Mouse (Mus musculus) lung, adult 2 months (tissue): Measurements from ENCODE around the gene Arnt2. TPM values are rescaled to one million over a fixed set of nuclear protein-coding genes. Genes with fewer than 3 reads are reported as not detected.

ENCODE experiments used
- DNase-seq: peaks from one replicate; pipeline ENCODE4 v3.0.0; 2022
- H3K4me1 ChIP-seq: fragments of 200-500 bp; 2 replicates; pipeline ENCODE4 v1.6.1; 2011; ENCODE audit warnings: low read length; ENCODE audit not compliant: control insufficient read depth, insufficient read depth
- H3K4me3 ChIP-seq: fragments of 200-500 bp; replicated peaks from 2 replicates; pipeline ENCODE3; 2011; ENCODE audit warnings: low read depth, mild to moderate bottlenecking, control low read depth, low read length; ENCODE audit errors: extremely low read depth
- CTCF ChIP-seq: fragments of 200-500 bp; IDR thresholded peaks from 2 replicates; pipeline ENCODE4 v1.5.1; 2011; ENCODE audit warnings: mild to moderate bottlenecking, low read length, control low read depth; ENCODE audit not compliant: insufficient read depth
- POLR2A ChIP-seq: fragments of 200-500 bp; IDR thresholded peaks from 2 replicates; pipeline ENCODE4 v1.6.1; 2011; ENCODE audit warnings: low read depth, mild to moderate bottlenecking, control low read depth, low read length, borderline replicate concordance; ENCODE audit errors: extremely low read depth
- WGBS: fragments of 180-500 bp; shearing (Covaris S2); methylation state at CpG from one replicate; pipeline ENCODE4 v1.1.7; 2018; 5-methylcytosine and 5-hydroxymethylcytosine counted together
- polyA plus RNA-seq: library from polyadenylated mRNA; depleted of rRNA; stranded (reverse); fragments of >200 nt; gene quantifications from 2 replicates; pipeline ENCODE4 v1.2.3, GENCODE M21; 2012

Gene Arnt2
- polyA plus RNA-seq, 1 experiment, result 0.43 TPM

DNA sequence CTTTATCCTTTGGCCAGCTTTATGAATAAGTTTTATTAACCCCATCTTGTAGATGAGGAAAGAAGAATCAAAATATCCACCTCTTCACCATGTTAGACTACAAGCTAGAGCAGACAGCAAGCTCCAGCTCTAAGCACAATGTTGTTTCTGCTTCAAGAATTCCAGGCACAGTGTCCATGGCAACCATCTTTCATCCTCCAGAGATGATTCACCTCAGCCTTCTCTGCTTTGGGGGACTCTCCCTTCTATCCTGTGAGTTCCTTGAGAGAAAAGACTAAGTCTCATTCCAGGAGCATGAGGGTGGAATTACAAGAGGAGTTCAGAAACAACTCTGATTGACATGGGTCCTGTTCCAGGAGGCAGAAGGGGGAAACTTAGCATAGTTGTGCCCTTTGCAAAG lies 22.2 kb upstream of the Arnt2 start:
- H3K4me3 ChIP-seq, result no peak overlapping the region
- TF ChIP-seq CTCF, result no peak
- TF ChIP-seq POLR2A, result no peak
- DNase-seq, result no peak
- H3K4me1 ChIP-seq, result no peaks in the 10 kb centered on the region

DNA sequence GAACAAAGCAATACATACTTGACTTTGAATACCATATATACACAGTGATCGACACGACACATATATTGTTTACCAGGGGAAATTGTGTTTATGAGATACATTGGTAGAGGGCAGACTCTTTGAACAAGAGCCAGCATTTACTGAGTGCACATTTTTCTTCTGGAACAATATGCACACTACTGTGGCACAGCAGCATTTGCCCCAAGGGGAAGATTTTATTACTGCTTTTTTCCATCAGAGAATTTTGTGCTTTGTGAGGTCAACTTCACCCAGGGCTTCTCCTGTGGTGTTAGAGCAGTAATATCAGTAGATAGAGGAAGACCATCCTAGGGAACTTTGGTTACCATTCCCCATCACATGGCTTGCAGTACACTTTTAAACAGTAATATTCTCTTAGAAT lies 17.2 kb upstream of the Arnt2 start:
- 70% methylated on average over 2 of the region's 2 CpGs for WGBS
- no peak for DNase-seq
- no peak for TF ChIP-seq CTCF
- no peak for TF ChIP-seq POLR2A
- Histone ChIP-seq H3K4me3 (no peak overlapping the region), H3K4me1 (no peaks in the 10 kb centered on the region)

DNA sequence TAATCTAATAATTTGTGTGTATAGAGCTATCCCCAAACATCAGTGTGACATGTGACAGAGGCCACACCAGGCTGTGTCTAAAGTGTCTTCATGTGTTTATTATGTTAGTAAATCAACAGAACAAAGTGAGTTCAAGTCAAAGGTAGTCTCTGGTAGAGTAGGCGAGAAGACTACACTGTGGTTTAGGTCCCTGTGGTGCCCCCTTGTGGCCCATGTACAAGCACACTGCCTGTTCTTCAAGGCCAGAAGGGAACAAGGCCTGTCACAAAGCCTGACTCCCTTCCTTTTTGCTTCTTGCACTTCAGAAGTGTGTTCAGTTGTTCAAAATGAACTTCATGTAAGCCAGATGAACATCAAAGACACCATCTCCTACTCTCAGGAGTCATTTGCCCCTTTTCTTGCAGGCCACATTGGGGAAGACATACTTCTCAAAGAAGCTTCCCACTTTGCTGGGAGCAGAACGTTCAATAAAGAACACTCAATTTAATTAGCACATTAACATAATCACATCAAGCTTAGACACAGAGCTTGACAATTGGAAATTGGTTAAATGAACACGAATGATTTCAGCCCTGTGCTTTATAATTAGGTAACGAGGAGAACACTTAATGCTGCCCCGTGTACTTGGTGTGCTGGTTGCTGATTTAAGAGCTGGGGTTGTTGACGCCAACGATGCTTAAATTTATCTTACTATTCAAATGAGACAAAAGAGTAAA lies 14.9 kb upstream of the Arnt2 start:
- no peak for DNase-seq
- TF ChIP-seq POLR2A, result no peak
- peak; percentile 63 for TF ChIP-seq CTCF
- Histone ChIP-seq H3K4me3 (no peak overlapping the region), H3K4me1 (no peaks in the 10 kb centered on the region)
- WGBS, result 79% methylated on average over 7 of the region's 7 CpGs

DNA sequence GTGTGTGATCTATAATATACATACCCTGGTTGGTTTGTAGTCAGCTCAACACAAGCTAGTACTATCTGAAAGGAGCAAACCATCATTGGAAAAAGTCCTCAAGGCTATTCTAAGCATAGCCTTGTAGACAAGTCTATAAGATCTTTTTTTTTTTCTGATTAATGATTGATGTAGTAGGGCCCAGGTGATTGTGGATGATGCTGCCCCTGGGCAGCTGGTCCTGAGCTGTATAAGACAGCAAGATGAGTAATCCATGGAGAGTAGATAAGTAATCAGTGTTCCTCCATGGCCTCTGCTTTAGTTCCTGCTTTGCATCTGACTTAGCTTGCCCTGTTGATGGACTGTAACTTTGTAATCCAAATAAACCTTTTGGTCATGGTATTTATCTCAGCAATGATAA lies 11.8 kb upstream of the Arnt2 start:
- no peak for DNase-seq
- H3K4me1 ChIP-seq, result no peaks in the 10 kb centered on the region
- H3K4me3 ChIP-seq, result no peak overlapping the region
- no peak for TF ChIP-seq POLR2A
- TF ChIP-seq CTCF, result no peak

DNA sequence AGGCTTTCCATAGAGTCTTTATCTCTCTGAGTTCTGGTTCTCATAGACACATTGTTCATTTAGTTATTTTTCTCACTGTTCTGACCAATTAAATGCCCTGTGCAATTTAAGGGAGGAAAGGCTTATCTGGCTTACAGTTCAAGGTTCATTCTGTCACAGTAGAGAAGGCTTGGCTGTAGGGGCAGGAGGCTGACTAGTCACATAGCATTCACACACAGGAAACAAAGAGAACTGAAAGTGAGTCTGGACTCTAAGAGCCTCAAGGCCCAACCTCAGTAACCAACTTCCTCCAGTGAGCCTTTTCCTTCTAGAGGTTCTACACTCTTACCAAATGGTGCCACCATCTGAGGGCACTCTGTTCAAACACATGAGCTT lies 11.3 kb upstream of the Arnt2 start:
- no peak for TF ChIP-seq CTCF
- no peak for TF ChIP-seq POLR2A
- no peak for DNase-seq
- no peak overlapping the region for H3K4me3 ChIP-seq
- H3K4me1 ChIP-seq, result no peaks in the 10 kb centered on the region

DNA sequence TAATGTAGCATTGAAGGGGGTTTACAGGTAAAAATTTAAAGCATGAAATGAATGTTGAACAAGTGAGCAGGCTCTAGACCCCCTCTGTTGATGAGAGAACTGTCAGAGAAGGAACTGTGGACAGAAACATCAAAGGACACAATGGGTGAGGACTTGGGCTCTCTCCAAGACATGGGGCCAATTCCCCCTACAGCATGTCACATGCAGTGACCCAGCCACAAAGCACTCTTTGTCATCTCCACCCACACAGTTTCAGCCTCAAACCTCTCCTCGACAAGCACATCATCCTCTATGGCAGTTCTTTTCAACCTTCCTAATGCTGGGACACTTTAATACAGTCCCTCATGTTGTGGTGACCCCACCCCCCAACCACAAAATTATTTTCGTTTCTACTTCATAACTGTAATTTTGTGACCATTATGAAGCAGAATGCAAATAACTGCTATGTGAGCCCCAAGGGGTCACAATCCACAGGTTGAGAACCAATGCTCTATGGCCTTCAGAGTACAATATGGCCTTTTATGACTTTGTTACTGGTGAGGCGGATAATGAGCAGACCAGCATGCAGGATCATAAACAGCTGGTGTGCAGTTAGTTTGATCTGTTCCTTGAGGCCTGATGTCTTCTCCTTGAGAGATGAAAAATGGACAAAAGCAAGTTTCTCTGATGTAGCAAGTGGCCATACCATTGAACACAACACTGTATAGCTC lies 10.8 kb upstream of the Arnt2 start:
- Histone ChIP-seq H3K4me3 (no peak overlapping the region), H3K4me1 (no peaks in the 10 kb centered on the region)
- DNase-seq, result no peak
- TF ChIP-seq CTCF (no peak), POLR2A (no peak)
- 68% methylated on average over 3 of the region's 3 CpGs for WGBS

DNA sequence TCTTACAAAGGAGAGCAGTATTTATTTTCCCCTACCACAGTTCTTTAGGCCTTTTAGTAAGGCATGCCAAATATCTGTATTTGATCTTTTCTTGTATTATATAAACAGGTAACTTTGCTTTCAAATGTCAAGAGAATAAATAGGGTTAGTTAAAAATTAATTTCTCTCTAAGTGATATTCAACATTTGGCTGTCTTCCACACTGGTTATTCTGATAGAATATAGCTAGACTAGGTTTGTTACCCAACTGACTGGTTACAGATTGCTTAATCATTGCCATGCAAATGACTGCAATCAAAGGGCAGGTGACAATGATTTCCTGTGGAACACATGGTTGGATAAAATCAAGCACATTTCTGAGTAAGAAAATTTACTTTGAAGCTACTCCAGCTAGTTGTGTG lies 7.5 kb upstream of the Arnt2 start:
- TF ChIP-seq CTCF (no peak), POLR2A (no peak)
- no peak for DNase-seq
- no peaks in the 10 kb centered on the region for H3K4me1 ChIP-seq
- H3K4me3 ChIP-seq, result no peak overlapping the region

DNA sequence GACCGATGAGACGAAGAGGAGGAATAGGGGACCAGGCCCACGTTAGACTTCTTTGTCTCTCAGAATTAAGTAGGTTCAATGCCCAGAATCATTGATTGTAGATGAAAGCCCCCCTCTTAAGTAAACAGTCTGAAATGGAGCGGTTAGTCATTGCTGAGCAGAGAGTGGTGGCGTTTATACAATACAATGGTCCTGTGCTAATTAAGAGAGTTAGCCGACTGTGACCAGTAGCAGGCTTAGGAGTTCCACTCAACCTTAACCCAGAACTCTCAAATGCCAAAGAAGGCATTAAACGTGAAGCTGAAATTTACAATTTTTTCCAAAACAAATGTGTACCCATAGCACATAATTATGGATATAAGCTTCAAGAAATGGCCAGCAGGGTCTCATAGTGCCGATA lies 2.6 kb upstream of the Arnt2 start:
- Histone ChIP-seq H3K4me3 (no peak overlapping the region), H3K4me1 (no peaks in the 10 kb centered on the region)
- 75% methylated on average over 8 of the region's 8 CpGs for WGBS
- no peak for TF ChIP-seq CTCF
- TF ChIP-seq POLR2A, result no peak
- DNase-seq, result no peak

DNA sequence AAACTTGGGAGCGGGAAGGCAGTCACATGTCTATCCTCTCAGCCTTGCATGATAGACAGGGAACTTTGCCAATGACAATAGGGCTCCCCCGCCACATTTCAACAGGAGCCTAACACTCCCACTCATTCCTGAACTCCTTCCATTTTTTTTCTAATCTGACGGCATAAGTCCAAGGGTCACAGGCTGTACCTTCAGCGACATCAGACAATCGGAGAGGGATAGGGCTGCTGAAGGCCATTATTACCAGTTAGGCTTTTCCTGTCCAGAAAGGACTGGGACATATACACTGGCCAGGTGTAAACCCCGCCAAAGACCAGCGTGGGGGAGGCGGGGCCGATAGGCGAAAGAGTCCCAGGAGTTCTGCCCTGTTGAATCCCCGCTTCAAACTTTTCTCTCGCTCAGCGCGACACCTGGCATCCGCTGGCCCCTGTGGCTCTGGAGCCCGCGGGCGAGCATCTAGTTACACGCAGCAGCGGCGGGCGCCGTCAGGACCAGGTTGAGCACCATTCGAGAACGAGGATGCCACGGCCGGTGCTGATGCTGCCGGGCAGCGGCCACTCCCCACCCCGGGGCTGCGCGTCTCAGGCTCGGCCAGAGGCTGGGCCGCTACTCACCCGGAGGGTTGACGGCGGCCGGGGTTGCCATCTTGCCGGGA lies 608 bp downstream of the Arnt2 start:
- TF ChIP-seq CTCF (no peak), POLR2A (no peak)
- H3K4me1 ChIP-seq, result no peaks in the 10 kb centered on the region
- peak; percentile 5 for DNase-seq
- no peak overlapping the region for H3K4me3 ChIP-seq
- 4% methylated on average over 39 of the region's 39 CpGs for WGBS

DNA sequence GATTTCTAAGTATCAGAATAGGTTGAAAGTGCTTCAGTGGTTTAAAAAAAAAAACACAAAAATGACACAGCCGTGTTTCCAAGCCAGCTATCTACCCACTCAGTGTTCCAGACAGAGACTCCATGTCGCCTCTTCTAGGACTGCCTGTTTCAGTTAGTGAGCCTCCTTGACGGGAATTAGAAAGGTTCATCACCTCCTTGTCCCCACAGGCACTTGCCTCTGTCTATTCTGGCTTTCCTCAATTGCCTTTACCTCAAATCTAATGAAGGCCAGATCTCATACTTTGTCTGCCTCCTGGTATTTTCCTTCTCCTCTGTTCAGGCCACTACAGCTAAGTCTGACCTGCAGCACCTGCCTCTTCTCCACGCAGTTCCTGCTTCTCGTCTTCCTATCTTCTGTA lies 1.7 kb downstream of the Arnt2 start:
- no peak for DNase-seq
- Histone ChIP-seq H3K4me3 (no peak overlapping the region), H3K4me1 (no peaks in the 10 kb centered on the region)
- TF ChIP-seq CTCF, result no peak
- TF ChIP-seq POLR2A, result no peak
- WGBS, result 80% methylated on average over 5 of the region's 5 CpGs

DNA sequence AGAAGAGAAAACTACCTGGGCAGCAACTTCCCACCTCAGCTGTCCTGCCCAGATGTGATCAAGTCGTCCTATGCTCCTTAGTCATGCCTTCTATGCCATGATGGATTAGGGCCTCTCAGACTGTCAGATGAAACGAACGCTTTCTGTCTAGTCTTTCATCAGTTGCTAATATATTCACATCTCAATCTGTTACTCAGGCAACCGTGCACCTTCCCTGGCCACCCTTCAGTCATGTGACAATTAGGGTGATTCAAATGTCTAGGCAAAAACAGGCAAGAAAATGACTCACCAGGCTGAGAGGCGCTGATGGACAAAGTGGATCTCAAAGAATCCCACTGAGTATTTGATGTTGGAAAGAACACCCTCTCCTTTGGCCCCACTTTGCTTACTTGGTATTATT lies 6.6 kb downstream of the Arnt2 start:
- Histone ChIP-seq H3K4me1 (no peaks in the 10 kb centered on the region), H3K4me3 (no peak overlapping the region)
- WGBS, result 62% methylated on average over 5 of the region's 5 CpGs
- no peak for TF ChIP-seq POLR2A
- no peak for TF ChIP-seq CTCF
- DNase-seq, result no peak
